Mouse (Mus musculus): Measurements from ENCODE around the gene Dctn2.

DNA sequence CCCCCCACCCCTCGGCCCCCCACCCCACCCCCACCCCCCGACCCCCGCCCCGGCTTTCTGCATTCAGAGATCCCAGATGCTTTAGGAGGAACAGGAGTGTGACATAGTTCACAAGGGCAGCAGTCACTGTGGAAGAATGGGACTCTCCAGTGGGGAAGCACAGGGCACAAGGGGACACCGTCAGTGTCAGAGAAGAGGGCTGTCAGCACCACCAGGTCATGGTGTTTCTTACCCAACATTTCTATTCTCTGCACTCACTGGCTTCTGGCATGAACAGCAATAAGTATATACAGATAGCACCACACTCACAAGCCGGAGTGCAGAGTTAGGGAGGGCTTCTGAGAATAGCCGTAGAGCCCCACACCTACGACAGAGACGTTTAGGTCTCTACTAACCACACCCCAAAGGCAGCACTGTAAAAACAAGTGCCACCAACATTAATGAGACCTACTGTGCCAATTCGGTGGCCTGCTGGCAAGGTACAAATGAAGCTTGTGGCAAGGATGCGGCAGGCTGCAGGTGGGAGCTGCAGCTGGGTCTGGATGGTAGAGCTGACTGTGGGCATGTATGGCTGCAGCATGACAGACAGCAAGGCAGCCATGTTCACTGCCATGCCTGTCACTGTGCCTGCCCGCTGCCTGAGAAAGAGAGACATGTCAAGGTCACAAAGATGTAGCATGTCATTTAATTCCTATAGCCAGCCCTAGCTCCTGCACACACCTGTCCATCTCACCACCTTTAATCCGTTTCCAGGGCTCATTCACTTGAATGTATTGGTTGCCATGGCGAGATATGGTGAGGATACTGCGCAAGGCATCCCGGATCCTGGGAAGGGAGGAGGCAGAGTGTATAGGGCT is 31.1 kb downstream of the Dctn2 start:
- TF ChIP-seq POLR2A (IDR thresholded peaks at IDR 0.05; ENCODE audit: extremely low read depth, insufficient read depth, low read length), result no peak
- TF ChIP-seq CTCF (IDR thresholded peaks at IDR 0.05; ENCODE audit: low read depth, low read length), result no peak

Data from liver, adult 2 months (tissue).